Mouse (Mus musculus) embryonic facial prominence, embryonic 15.5 days (tissue): ENCODE data around the gene Taf4. TPM values are rescaled to one million over a fixed set of nuclear protein-coding genes. Genes with fewer than 3 reads are reported as not detected.
A peak's percentile ranks its signal among the peaks of the same experiment; 100 is the strongest.

Experiments
- ATAC-seq: fragments of 200-750 bp; cut with Nextera tagmentation; 2 replicates; pipeline ENCODE4 v1.8.0; 2017; ENCODE audit warnings: low read depth, moderate TSS enrichment; ENCODE audit not compliant: insufficient number of reproducible peaks, low FRiP score, low TSS enrichment
- H3K27ac ChIP-seq: fragments of 300-500 bp; sonication (generic); replicated peaks from 2 replicates; pipeline ENCODE4 v1.5.1; 2015; ENCODE audit warnings: mild to moderate bottlenecking, inconsistent platforms
- H3K27me3 ChIP-seq: fragments of 300-500 bp; sonication (generic); 2 replicates; pipeline ENCODE4 v1.6.1; 2015; ENCODE audit warnings: inconsistent platforms
- H3K36me3 ChIP-seq: fragments of 300-500 bp; sonication (generic); 2 replicates; pipeline ENCODE4 v1.6.1; 2015; ENCODE audit warnings: mild to moderate bottlenecking, inconsistent platforms
- H3K4me1 ChIP-seq: fragments of 300-500 bp; sonication (generic); 2 replicates; pipeline ENCODE4 v1.6.1; 2015; ENCODE audit warnings: inconsistent platforms
- H3K4me2 ChIP-seq: fragments of 300-500 bp; sonication (generic); replicated peaks from 2 replicates; pipeline ENCODE4 v1.6.1; 2015; ENCODE audit warnings: mild to moderate bottlenecking, inconsistent platforms
- H3K4me3 ChIP-seq: fragments of 300-500 bp; sonication (generic); replicated peaks from 2 replicates; pipeline ENCODE4 v1.5.1; 2015; ENCODE audit warnings: mild to moderate bottlenecking, inconsistent platforms
- H3K9ac ChIP-seq: fragments of 300-500 bp; sonication (generic); 2 replicates; pipeline ENCODE4 v1.6.1; 2015; ENCODE audit warnings: inconsistent platforms
- H3K9me3 ChIP-seq: fragments of 300-500 bp; sonication (generic); replicated peaks from 2 replicates; pipeline ENCODE4 v1.6.1; 2016; ENCODE audit warnings: inconsistent platforms
- WGBS: fragments of 180-500 bp; shearing (Covaris S2); methylation state at CpG from one replicate; pipeline ENCODE4 v1.1.7; 2015; 5-methylcytosine and 5-hydroxymethylcytosine counted together
- polyA plus RNA-seq: library from polyadenylated mRNA; unstranded; fragments of >200 nt; fragmentation: Nextera tagmentation; extraction: Ambion mirVana; gene quantifications from 2 replicates; pipeline ENCODE4 v1.2.1, GENCODE M21; 2015

The Taf4 gene
- polyA plus RNA-seq, 1 experiment from 2014 or later: 2.9 TPM

GRCm38 (mm10) chr2:179877551-179878215 lies 98.8 kb downstream of the Taf4 start:
- Histone ChIP-seq H3K9ac (no peak overlapping the region), H3K4me1 (0 out of 2 replicates have a peak, but pooled peaks cover 3% of the 10 kb centered on the region), H3K27me3 (peaks cover 23% of the 10 kb centered on the region), H3K4me3 (no peak overlapping the region), H3K9me3 (no peaks in the 10 kb centered on the region), H3K36me3 (no peaks in the 10 kb centered on the region), H3K27ac (no peak overlapping the region), H3K4me2 (no peak overlapping the region)
- ATAC-seq: no peak
- WGBS: 61% methylated on average over 9 of the region's 9 CpGs

GRCm38 (mm10) chr2:179875147-179875546 lies 101.3 kb downstream of the Taf4 start:
- H3K36me3 ChIP-seq: no peaks in the 10 kb centered on the region
- no peak overlapping the region for H3K4me3 ChIP-seq
- peaks cover 34% of the 10 kb centered on the region for H3K27me3 ChIP-seq
- 0 out of 2 replicates have a peak, but pooled peaks cover 3% of the 10 kb centered on the region for H3K4me1 ChIP-seq
- no peak for ATAC-seq
- no peak overlapping the region for H3K9ac ChIP-seq
- 4% methylated on average over 3 of the region's 3 CpGs for WGBS
- no peak overlapping the region for H3K4me2 ChIP-seq
- no peak overlapping the region for H3K27ac ChIP-seq
- no peaks in the 10 kb centered on the region for H3K9me3 ChIP-seq

GRCm38 (mm10) chr2:179873315-179873714 lies 103.1 kb downstream of the Taf4 start:
- no peak for ATAC-seq

GRCm38 (mm10) chr2:179872724-179873123 lies 103.7 kb downstream of the Taf4 start:
- 66% methylated on average over 5 of the region's 5 CpGs for WGBS
- H3K4me1 ChIP-seq: peaks cover 10% of the 10 kb centered on the region; the same call in 1 of the 2 replicates
- no peaks in the 10 kb centered on the region for H3K36me3 ChIP-seq
- no peak for ATAC-seq
- no peak overlapping the region for H3K27ac ChIP-seq
- H3K4me2 ChIP-seq: no peak overlapping the region
- H3K9me3 ChIP-seq: no peaks in the 10 kb centered on the region
- H3K4me3 ChIP-seq: no peak overlapping the region
- H3K9ac ChIP-seq: no peak overlapping the region
- peaks cover 44% of the 10 kb centered on the region for H3K27me3 ChIP-seq

More at GRCm38 (mm10) chr2:179873315-179873714, 103.1 kb downstream of the Taf4 start:
- 33% methylated on average over 5 of the region's 5 CpGs for WGBS
- Histone ChIP-seq H3K36me3 (no peaks in the 10 kb centered on the region), H3K4me3 (no peak overlapping the region), H3K9ac (no peak overlapping the region), H3K9me3 (no peaks in the 10 kb centered on the region), H3K4me2 (no peak overlapping the region), H3K27me3 (peaks cover 39% of the 10 kb centered on the region), H3K4me1 (peaks cover 10% of the 10 kb centered on the region; the same call in 1 of the 2 replicates), H3K27ac (no peak overlapping the region)

GRCm38 (mm10) chr2:179869871-179870270 lies 106.6 kb downstream of the Taf4 start:
- Histone ChIP-seq H3K9me3 (no peaks in the 10 kb centered on the region), H3K36me3 (no peaks in the 10 kb centered on the region), H3K27ac (no peak overlapping the region), H3K4me2 (no peak overlapping the region), H3K9ac (no peak overlapping the region), H3K27me3 (peaks cover 38% of the 10 kb centered on the region), H3K4me3 (no peak overlapping the region), H3K4me1 (peaks cover 7% of the 10 kb centered on the region; the same call in 1 of the 2 replicates)
- no peak for ATAC-seq
- WGBS: 6% methylated on average over 2 of the region's 2 CpGs

GRCm38 (mm10) chr2:179867669-179868068 lies 108.8 kb downstream of the Taf4 start:
- Histone ChIP-seq H3K9me3 (no peaks in the 10 kb centered on the region), H3K4me1 (peaks cover 7% of the 10 kb centered on the region; the same call in 1 of the 2 replicates), H3K4me3 (no peak overlapping the region), H3K27me3 (0 out of 2 replicates have a peak, but pooled peaks cover 24% of the 10 kb centered on the region), H3K4me2 (no peak overlapping the region), H3K36me3 (no peaks in the 10 kb centered on the region), H3K27ac (no peak overlapping the region), H3K9ac (no peak overlapping the region)
- no peak for ATAC-seq
- WGBS: 70% methylated on average over 3 of the region's 3 CpGs

- Histone ChIP-seq H3K27ac (no peak overlapping the region), H3K27me3 (0 out of 2 replicates have a peak, but pooled peaks cover 13% of the 10 kb centered on the region), H3K4me2 (no peak overlapping the region), H3K36me3 (no peaks in the 10 kb centered on the region), H3K4me1 (peaks cover 7% of the 10 kb centered on the region; the same call in 1 of the 2 replicates), H3K9ac (no peak overlapping the region), H3K9me3 (no peaks in the 10 kb centered on the region), H3K4me3 (no peak overlapping the region)
- ATAC-seq: no peak
- WGBS: 69% methylated on average over 5 of the region's 5 CpGs
These were observed 111.3 kb downstream of the Taf4 start for GRCm38 (mm10) chr2:179865097-179865496.

GRCm38 (mm10) chr2:179863266-179863665 lies 113.2 kb downstream of the Taf4 start:
- 55% methylated on average over 3 of the region's 3 CpGs for WGBS

GRCm38 (mm10) chr2:179862676-179863075 lies 113.8 kb downstream of the Taf4 start:
- ATAC-seq: peak; percentile 16; the same call in 1 of the 2 replicates
- 64% methylated on average over 3 of the region's 3 CpGs for WGBS
- Histone ChIP-seq H3K4me1 (no peaks in the 10 kb centered on the region), H3K27me3 (0 out of 2 replicates have a peak, but pooled peaks cover 3% of the 10 kb centered on the region), H3K9me3 (no peaks in the 10 kb centered on the region), H3K9ac (no peak overlapping the region), H3K27ac (no peak overlapping the region), H3K4me3 (no peak overlapping the region), H3K36me3 (no peaks in the 10 kb centered on the region), H3K4me2 (no peak overlapping the region)

More at GRCm38 (mm10) chr2:179863266-179863665, 113.2 kb downstream of the Taf4 start:
- H3K36me3 ChIP-seq: no peaks in the 10 kb centered on the region
- no peak overlapping the region for H3K4me3 ChIP-seq
- no peaks in the 10 kb centered on the region for H3K9me3 ChIP-seq
- no peaks in the 10 kb centered on the region for H3K4me1 ChIP-seq
- no peak overlapping the region for H3K27ac ChIP-seq
- no peak for ATAC-seq
- 0 out of 2 replicates have a peak, but pooled peaks cover 8% of the 10 kb centered on the region for H3K27me3 ChIP-seq
- H3K4me2 ChIP-seq: no peak overlapping the region
- no peak overlapping the region for H3K9ac ChIP-seq

Other genes with a start within 250 kb of the Taf4 start
- 8.9 and 9.1 TPM in 2 replicates for gene Lsm14b, start 48.3 kb upstream of the Taf4 start, polyA plus RNA-seq
- 472 and 518 TPM in 2 replicates for gene Psma7, start 65.8 kb upstream of the Taf4 start, polyA plus RNA-seq
- 5.2 and 6.1 TPM in 2 replicates for gene Ss18l1, start 65.9 kb upstream of the Taf4 start, polyA plus RNA-seq
- gene Mtg2, start 93.9 kb upstream of the Taf4 start, polyA plus RNA-seq: 24.3 and 25.6 TPM in 2 replicates
- gene Hrh3, start 127.8 kb upstream of the Taf4 start, polyA plus RNA-seq: 0.13 and 0.40 TPM in 2 replicates
- gene Osbpl2, start 142.7 kb upstream of the Taf4 start, polyA plus RNA-seq: 42.6 and 43.0 TPM in 2 replicates
- gene Adrm1, start 194.8 kb upstream of the Taf4 start, polyA plus RNA-seq: 176 and 190 TPM in 2 replicates
- gene Lama5, start 249.2 kb upstream of the Taf4 start, polyA plus RNA-seq: 28.0 and 37.2 TPM in 2 replicates